Mouse (Mus musculus): Measurements from ENCODE around the gene Tmf1. TPM values are rescaled to one million over a fixed set of nuclear protein-coding genes. Genes with fewer than 3 reads are reported as not detected.

The Tmf1 gene
- polyA plus RNA-seq (2015; fragmentation: Nextera tagmentation; extraction: Ambion mirVana) = 29.2 and 37.4 TPM in 2 replicates

GRCm38 (mm10) chr6:97178491-97179366 is at the start of gene Tmf1:
TSS of gene Tmf1 (minus strand) at chr6:97179122.

GRCm38 (mm10) chr6:97210191-97210961 is 31.5 kb upstream of the Tmf1 start, which contains the start of gene Arl6ip5:
TSS of gene Arl6ip5 (plus strand) at chr6:97210689.

GRCm38 (mm10) chr6:97205439-97205885 is 26.5 kb upstream of the Tmf1 start, which contains the start of gene Uba3:
TSS of gene Uba3 (minus strand) at chr6:97205647.

GRCm38 (mm10) chr6:97148383-97149251 is 30.3 kb downstream of the Tmf1 start, which contains the start of gene Eogt:
TSS of gene Eogt (minus strand) at chr6:97149182.

Other genes starting within 250 kb of the Tmf1 start
- gene Fam19a4, start 118.7 kb downstream of the Tmf1 start, polyA plus RNA-seq (2015; fragmentation: Nextera tagmentation; extraction: Ambion mirVana) = not detected in 2 replicates
- gene Eogt, start 29.9 kb downstream of the Tmf1 start, polyA plus RNA-seq (2015; fragmentation: Nextera tagmentation; extraction: Ambion mirVana) = 9.3 and 11.7 TPM in 2 replicates
- 31.3 and 40.4 TPM in 2 replicates for gene Uba3, start 26.5 kb upstream of the Tmf1 start, polyA plus RNA-seq (2015; fragmentation: Nextera tagmentation; extraction: Ambion mirVana)
- gene Arl6ip5, start 31.6 kb upstream of the Tmf1 start, polyA plus RNA-seq (2015; fragmentation: Nextera tagmentation; extraction: Ambion mirVana) = 74.3 and 79.7 TPM in 2 replicates
- gene Lmod3, start 73.6 kb upstream of the Tmf1 start, polyA plus RNA-seq (2015; fragmentation: Nextera tagmentation; extraction: Ambion mirVana) = 0.10 TPM in 1 of 2 replicates, not detected in the other